Mouse (Mus musculus) brain, embryonic 14.5 days (tissue): Measurements from ENCODE around the gene Gpr84.

Source experiments
- CTCF ChIP-seq: fragments of 200-500 bp; IDR thresholded peaks from 2 replicates; pipeline ENCODE4 v1.5.1; 2012; ENCODE audit warnings: inconsistent platforms, mild to moderate bottlenecking, moderate library complexity, borderline replicate concordance; ENCODE audit not compliant: insufficient read depth, insufficient read length; ENCODE audit errors: extremely low read depth
- POLR2A ChIP-seq: fragments of 200-500 bp; IDR thresholded peaks from 2 replicates; pipeline ENCODE4 v1.6.1; 2012; ENCODE audit warnings: mild to moderate bottlenecking, inconsistent platforms, borderline replicate concordance; ENCODE audit not compliant: poor library complexity, insufficient read depth, insufficient read length, severe bottlenecking; ENCODE audit errors: extremely low read depth

DNA sequence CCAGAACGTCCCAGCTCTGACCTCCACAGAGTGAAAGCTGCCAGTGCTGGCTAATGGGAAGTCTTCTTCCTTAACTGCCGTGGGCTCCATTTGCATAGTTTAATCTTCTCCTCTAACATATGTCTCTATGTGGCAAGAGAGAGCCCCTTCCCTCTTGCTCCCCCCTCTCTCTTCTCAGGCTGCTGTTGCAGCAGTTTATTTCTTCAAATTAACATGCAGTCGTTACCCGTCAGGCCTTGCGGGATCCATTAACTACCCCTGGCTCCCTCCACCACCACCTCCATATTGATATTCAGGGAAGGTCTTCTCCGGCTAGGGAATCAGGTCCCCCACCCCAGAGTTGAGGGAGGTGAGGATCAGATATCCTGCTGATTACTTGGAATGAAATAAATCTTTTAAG, 13.1 kb downstream of the Gpr84 start:
- TF ChIP-seq CTCF (no peak), POLR2A (no peak)
